Mouse (Mus musculus) heart, adult 9 months (tissue): ENCODE data around the gene Tmem114.

Experiments used
- DNase-seq, 2 experiments: peaks; one replicate each; pipeline ENCODE4 v3.0.0; 2022; ENCODE audit warnings: low spot score in 2 of 2

Tmem114 gene

GRCm38 (mm10) chr16:8409197-8409596 is 15.7 kb downstream of the Tmem114 start:
- DNase-seq: no peak

GRCm38 (mm10) chr16:8406708-8407107 is 18.2 kb downstream of the Tmem114 start:
- peak in 1 of 2 experiments; percentile 15 for DNase-seq

GRCm38 (mm10) chr16:8402663-8403062 is 22.3 kb downstream of the Tmem114 start:
- DNase-seq: no peak

GRCm38 (mm10) chr16:8401171-8401955 is 23.6 kb downstream of the Tmem114 start:
- no peak for DNase-seq

GRCm38 (mm10) chr16:8399868-8400267 is 25.1 kb downstream of the Tmem114 start:
- no peak for DNase-seq

GRCm38 (mm10) chr16:8394946-8395345 is 30.0 kb downstream of the Tmem114 start:
- no peak for DNase-seq

- DNase-seq: no peak
Measured at GRCm38 (mm10) chr16:8388491-8388890, 36.4 kb downstream of the Tmem114 start.

- DNase-seq: no peak
Measured at GRCm38 (mm10) chr16:8386386-8386785, 38.5 kb downstream of the Tmem114 start.

GRCm38 (mm10) chr16:8385679-8386078 is 39.3 kb downstream of the Tmem114 start:
- no peak for DNase-seq

GRCm38 (mm10) chr16:8384772-8385171 is 40.2 kb downstream of the Tmem114 start:
- DNase-seq: no peak

GRCm38 (mm10) chr16:8383396-8383795 is 41.5 kb downstream of the Tmem114 start:
- DNase-seq: no peak

GRCm38 (mm10) chr16:8363066-8363465 is 61.9 kb downstream of the Tmem114 start:
- no peak for DNase-seq
